Mouse (Mus musculus) CH12.LX (cell line): ENCODE data around the gene Tlcd1. TPM values are rescaled to one million over a fixed set of nuclear protein-coding genes. Genes with fewer than 3 reads are reported as not detected.

Source experiments
- DNase-seq: peaks from one replicate; pipeline ENCODE4 v3.0.0-alpha.2; 2013; ENCODE audit errors: extremely low read depth
- H3K27ac ChIP-seq: 2 replicates; pipeline ENCODE4 v1.5.1; 2012; ENCODE audit warnings: low read depth, mild to moderate bottlenecking, control low read depth, moderate library complexity; ENCODE audit not compliant: insufficient read depth
- H3K27me3 ChIP-seq: replicated peaks from 2 replicates; pipeline ENCODE3; 2012; ENCODE audit warnings: inconsistent platforms
- H3K36me3 ChIP-seq, 2 experiments: replicated peaks in 1 of 2; 2 replicates each; pipeline versions ENCODE3 to v1.6.1; 2012; ENCODE audit warnings: inconsistent platforms in 1 of 2, low read length in 1 of 2, mild to moderate bottlenecking in 1 of 2, mixed read lengths in 1 of 2, moderate library complexity in 1 of 2; ENCODE audit not compliant: control insufficient read depth in 1 of 2, insufficient read depth in 1 of 2
- H3K4me1 ChIP-seq, 2 experiments: 2 replicates each; pipeline ENCODE4 v1.6.1; 2012; ENCODE audit warnings: inconsistent platforms in 1 of 2, moderate library complexity in 1 of 2; ENCODE audit not compliant: insufficient read depth in 2 of 2, control insufficient read depth in 1 of 2
- H3K4me2 ChIP-seq: 2 replicates; pipeline ENCODE4 v1.6.1; 2012; ENCODE audit warnings: low read depth, mild to moderate bottlenecking, control low read depth; ENCODE audit not compliant: poor library complexity, insufficient read depth, severe bottlenecking
- H3K4me3 ChIP-seq, 3 experiments: fragments of 150-350 bp in 1 of 3; sonication (generic) in 1 of 3; replicated peaks in 1 of 3; 2 replicates each; pipeline versions ENCODE3 to v1.5.1; 2011 to 2012; ENCODE audit warnings: low read depth in 2 of 3, low read length in 2 of 3, mild to moderate bottlenecking in 2 of 3, moderate library complexity in 2 of 3, control low read depth in 1 of 3, improper control_type of control experiment in 1 of 3, inconsistent platforms in 1 of 3, mixed read lengths in 1 of 3; ENCODE audit not compliant: poor library complexity in 1 of 3
- H3K79me2 ChIP-seq: replicated peaks from 2 replicates; pipeline ENCODE4 v1.6.1; 2012; ENCODE audit warnings: mild to moderate bottlenecking, moderate library complexity; ENCODE audit not compliant: control insufficient read depth, poor library complexity, insufficient read depth, severe bottlenecking; ENCODE audit errors: extremely low read depth
- H3K9ac ChIP-seq: 2 replicates; pipeline ENCODE4 v1.6.1; 2012; ENCODE audit warnings: low read depth, mild to moderate bottlenecking, control low read depth, moderate library complexity; ENCODE audit not compliant: insufficient read depth
- H3K9me3 ChIP-seq: replicated peaks from 2 replicates; pipeline ENCODE3; 2012; ENCODE audit warnings: low read length, inconsistent platforms, mixed read lengths
- BHLHE40 ChIP-seq: IDR thresholded peaks from 2 replicates; pipeline ENCODE4 v1.6.1; 2011; ENCODE audit warnings: mild to moderate bottlenecking, low read depth, low read length, improper control_type of control experiment
- CHD1 ChIP-seq: IDR thresholded peaks from 2 replicates; pipeline ENCODE4 v1.6.1; 2012; ENCODE audit warnings: low read depth, low read length, improper control_type of control experiment, inconsistent platforms
- ELF1 ChIP-seq: IDR thresholded peaks from 2 replicates; pipeline ENCODE4 v1.6.1; 2014; ENCODE audit warnings: low read depth, mild to moderate bottlenecking, inconsistent platforms, low read length, improper control_type of control experiment
- EP300 ChIP-seq: IDR thresholded peaks from 2 replicates; pipeline ENCODE4 v1.6.1; 2011; ENCODE audit warnings: low read length, improper control_type of control experiment
- ETS1 ChIP-seq: conservative IDR thresholded peaks from 2 replicates; pipeline ENCODE4 v1.6.1; 2012; ENCODE audit warnings: low read depth, mild to moderate bottlenecking, inconsistent platforms, low read length, improper control_type of control experiment, moderate library complexity
- IRF4 ChIP-seq: IDR thresholded peaks from 2 replicates; pipeline ENCODE4 v1.6.1; 2014; ENCODE audit warnings: low read depth, mild to moderate bottlenecking, inconsistent platforms, low read length, improper control_type of control experiment
- JUN ChIP-seq: IDR thresholded peaks from 2 replicates; pipeline ENCODE4 v1.6.1; 2011; ENCODE audit warnings: low read depth, mild to moderate bottlenecking, low read length, improper control_type of control experiment, moderate library complexity; ENCODE audit not compliant: insufficient read depth
- JUND ChIP-seq: conservative IDR thresholded peaks from 2 replicates; pipeline ENCODE4 v1.6.1; 2011; ENCODE audit warnings: low read depth, low read length, improper control_type of control experiment
- MAX ChIP-seq: IDR thresholded peaks from 2 replicates; pipeline ENCODE4 v1.6.1; 2011; ENCODE audit warnings: low read length, improper control_type of control experiment
- MAZ ChIP-seq: IDR thresholded peaks from 2 replicates; pipeline ENCODE4 v1.6.1; 2012; ENCODE audit warnings: low read depth, mild to moderate bottlenecking, inconsistent platforms, low read length, improper control_type of control experiment, moderate library complexity
- MEF2A ChIP-seq: IDR thresholded peaks from 2 replicates; pipeline ENCODE4 v1.6.1; 2014; ENCODE audit warnings: low read depth, mild to moderate bottlenecking, inconsistent platforms, low read length, improper control_type of control experiment, borderline replicate concordance
- MXI1 ChIP-seq: IDR thresholded peaks from 2 replicates; pipeline ENCODE4 v1.6.1; 2011; ENCODE audit warnings: mild to moderate bottlenecking, low read depth, low read length, improper control_type of control experiment
- NELFE ChIP-seq: IDR thresholded peaks from 2 replicates; pipeline ENCODE4 v1.6.1; 2011; ENCODE audit warnings: low read depth, low read length, improper control_type of control experiment
- NRF1 ChIP-seq: IDR thresholded peaks from 2 replicates; pipeline ENCODE4 v1.6.1; 2014; ENCODE audit warnings: low read depth, mild to moderate bottlenecking, inconsistent platforms, low read length, improper control_type of control experiment, moderate library complexity
- PAX5 ChIP-seq: IDR thresholded peaks from 2 replicates; pipeline ENCODE4 v1.6.1; 2012; ENCODE audit warnings: low read length, inconsistent platforms, mixed read lengths
- POLR2A ChIP-seq: IDR thresholded peaks from 2 replicates; pipeline ENCODE4 v1.6.1; 2011; ENCODE audit warnings: low read depth, mild to moderate bottlenecking, improper control_type of control experiment, low read length
- POLR2AphosphoS2 ChIP-seq: IDR thresholded peaks from 2 replicates; pipeline ENCODE4 v1.6.1; 2011; ENCODE audit warnings: low read depth, low read length, improper control_type of control experiment
- RCOR1 ChIP-seq: conservative IDR thresholded peaks from 2 replicates; pipeline ENCODE4 v1.6.1; 2012; ENCODE audit warnings: low read depth, mild to moderate bottlenecking, inconsistent platforms, low read length, improper control_type of control experiment
- SIN3A ChIP-seq: IDR thresholded peaks from 2 replicates; pipeline ENCODE4 v1.6.1; 2012; ENCODE audit warnings: low read length, improper control_type of control experiment, inconsistent platforms
- SMC3 ChIP-seq: IDR thresholded peaks from 2 replicates; pipeline ENCODE4 v1.6.1; 2011; ENCODE audit warnings: low read depth, low read length, improper control_type of control experiment
- TBP ChIP-seq: conservative IDR thresholded peaks from 2 replicates; pipeline ENCODE4 v1.6.1; 2011; ENCODE audit warnings: low read depth, low read length, improper control_type of control experiment
- TCF12 ChIP-seq: IDR thresholded peaks from 2 replicates; pipeline ENCODE4 v1.6.1; 2014; ENCODE audit warnings: low read depth, mild to moderate bottlenecking, inconsistent platforms, low read length, improper control_type of control experiment
- UBTF ChIP-seq: IDR thresholded peaks from 2 replicates; pipeline ENCODE4 v1.6.1; 2012; ENCODE audit warnings: low read depth, mild to moderate bottlenecking, inconsistent platforms, low read length, improper control_type of control experiment, moderate library complexity
- USF1 ChIP-seq: IDR thresholded peaks from 2 replicates; pipeline ENCODE4 v1.6.1; 2014; ENCODE audit warnings: low read depth, mild to moderate bottlenecking, inconsistent platforms, low read length, improper control_type of control experiment
- USF2 ChIP-seq: conservative IDR thresholded peaks from 2 replicates; pipeline ENCODE4 v1.6.1; 2011; ENCODE audit warnings: low read depth, low read length, improper control_type of control experiment
- ZC3H11A ChIP-seq: IDR thresholded peaks from 2 replicates; pipeline ENCODE4 v1.6.1; 2012; ENCODE audit warnings: low read depth, mild to moderate bottlenecking, inconsistent platforms, low read length, improper control_type of control experiment
- ZMIZ1 ChIP-seq: IDR thresholded peaks from 2 replicates; pipeline ENCODE4 v1.6.1; 2012; ENCODE audit warnings: low read depth, mild to moderate bottlenecking, inconsistent platforms, low read length, improper control_type of control experiment
- ZNF384 ChIP-seq: IDR thresholded peaks from 2 replicates; pipeline ENCODE4 v1.6.1; 2012; ENCODE audit warnings: low read depth, low read length, improper control_type of control experiment, inconsistent platforms
- dilution Hi-C: fragments of 300-500 bp; cut with MboI; formaldehyde crosslinking; loops from 2 replicates; pipeline ENCODE4 v1.14.3; 2020; ENCODE audit warnings: low sequenced_read_pairs; ENCODE audit not compliant: extremely low pct_unique_long_range_greater_than_20kb, extremely low pct_ligation_motif_present
- in situ Hi-C: fragments of 300-500 bp; cut with MboI; formaldehyde crosslinking; loops from 3 replicates; pipeline ENCODE4 v1.14.3; 2019; ENCODE audit warnings: low sequenced_read_pairs, low pct_ligation_motif_present, low pct_unique_long_range_greater_than_20kb, mixed read lengths
- polyA plus RNA-seq: library from polyadenylated mRNA; unstranded; fragments of >175 nt; gene quantifications from 2 replicates; pipeline ENCODE4 v1.2.1, GENCODE M21; 2012; ENCODE audit warnings: low read depth; ENCODE audit not compliant: insufficient read length
- total RNA-seq, 2 experiments: library from RNA; depleted of rRNA; stranded (reverse); fragments of 300-350 nt in 1 of 2; fragments of >200 nt in 1 of 2; gene quantifications; 2 replicates each; pipeline ENCODE4 v1.2.3; 2012 to 2014

Tlcd1 gene
- total and polyA plus RNA-seq, 3 experiments = 15.6 to 20.3 (median 16.4) TPM

GRCm38 (mm10) chr11:78163045-78163444 is 13.5 kb upstream of the Tlcd1 start:
- dilution Hi-C loops = no loop called here
- H3K27ac ChIP-seq = peak overlapping the region; percentile 91
- H3K79me2 ChIP-seq = peaks cover 33% of the 10 kb centered on the region
- H3K9ac ChIP-seq = peak overlapping the region; percentile 68
- H3K36me3 ChIP-seq = peaks cover 38 to 58% of the 10 kb centered on the region in 2 experiments
- peak overlapping the region; percentile 73 to 97 (median 96) for H3K4me3 ChIP-seq
- H3K4me1 ChIP-seq = peaks cover 24 to 58% of the 10 kb centered on the region in 2 experiments
- peak; percentile 72 for DNase-seq
- no peaks in the 10 kb centered on the region for H3K9me3 ChIP-seq
- H3K27me3 ChIP-seq = no peaks in the 10 kb centered on the region
- peak overlapping the region; percentile 79 for H3K4me2 ChIP-seq
- TF ChIP-seq JUN = no peak
- peak; percentile 71; the same call in 1 of the 2 replicates for TF ChIP-seq IRF4
- TF ChIP-seq EP300 = peak; percentile 67; the same call in 1 of the 2 replicates
- peak; percentile 80 for TF ChIP-seq ELF1
- peak; percentile 13; the same call in 1 of the 2 replicates for TF ChIP-seq RCOR1
- TF ChIP-seq TBP = 0 out of 2 replicates have a peak, but pooled peaks have one; percentile 33
- peak; percentile 21; the same call in 1 of the 2 replicates for TF ChIP-seq ZMIZ1
- no peak; the same call in 1 of the 2 replicates for TF ChIP-seq MEF2A
- no peak for TF ChIP-seq MAX
- TF ChIP-seq MXI1 = peak; percentile 37; the same call in 1 of the 2 replicates
- TF ChIP-seq UBTF = 0 out of 2 replicates have a peak, but pooled peaks have one; percentile 18
- TF ChIP-seq POLR2AphosphoS2 = peak; percentile 17; the same call in 1 of the 2 replicates
- TF ChIP-seq SIN3A = peak; percentile 66
- TF ChIP-seq BHLHE40 = 0 out of 2 replicates have a peak, but pooled peaks have one; percentile 21
- TF ChIP-seq TCF12 = peak; percentile 50; the same call in 1 of the 2 replicates
- peak; percentile 19 for TF ChIP-seq ETS1
- in situ Hi-C loops = no loop called here

DNA sequence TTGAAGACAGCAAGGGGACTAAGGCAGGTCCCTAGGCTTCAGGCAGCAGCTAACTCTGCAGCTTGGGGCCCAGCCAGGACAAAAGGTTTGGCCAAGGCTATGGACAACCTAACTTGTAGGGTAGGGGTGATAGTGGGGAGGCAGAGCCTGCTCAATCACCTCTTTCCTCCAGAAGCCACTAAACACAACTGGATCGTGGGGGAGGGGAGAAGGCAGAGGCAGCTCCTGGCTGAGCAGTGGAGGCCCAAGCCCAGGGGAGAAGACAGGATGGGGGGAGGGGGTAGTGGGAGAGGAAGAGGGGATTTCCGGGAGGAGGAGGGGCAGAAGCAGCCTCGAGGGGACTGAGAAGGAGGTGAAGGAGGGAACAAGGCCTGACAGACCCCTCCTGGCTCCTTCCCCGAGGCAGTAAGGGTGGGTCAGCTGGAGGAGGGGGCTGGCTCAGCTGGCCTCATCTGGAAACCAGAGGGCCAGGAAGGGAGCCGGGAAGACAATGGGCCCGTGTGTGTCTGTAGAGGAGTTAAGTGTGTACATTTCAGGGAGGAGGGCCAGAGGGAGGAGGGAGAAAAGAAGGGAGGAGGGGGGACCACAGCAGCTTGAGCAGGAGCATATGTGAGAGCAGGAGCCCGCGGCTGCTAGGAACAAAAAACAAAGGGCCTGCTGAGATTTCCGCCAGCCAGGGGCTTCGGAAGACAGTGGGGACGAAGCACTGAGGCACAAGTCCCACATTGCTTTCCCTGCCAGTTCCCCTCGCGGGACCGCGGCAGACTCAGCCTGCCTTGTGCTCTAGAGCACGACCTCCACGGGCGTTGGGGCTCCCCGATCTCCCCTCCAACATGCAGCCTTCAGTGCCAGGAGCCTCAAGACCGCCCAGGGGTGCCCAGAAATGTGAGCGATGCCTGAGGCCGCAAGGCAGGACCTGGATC is 12.6 kb upstream of the Tlcd1 start:
- DNase-seq = peak; percentile 92
- dilution Hi-C loops (no loop called here), in situ Hi-C loops (no loop called here)
- Histone ChIP-seq H3K4me3 (peak overlapping the region; percentile 73 to 97 (median 96)), H3K79me2 (peaks cover 33% of the 10 kb centered on the region), H3K36me3 (peaks cover 29 to 49% of the 10 kb centered on the region in 2 experiments), H3K9me3 (no peaks in the 10 kb centered on the region), H3K27me3 (no peaks in the 10 kb centered on the region), H3K4me1 (peaks cover 26 to 63% of the 10 kb centered on the region in 2 experiments), H3K9ac (peak overlapping the region; percentile 96), H3K27ac (peak overlapping the region; percentile 91), H3K4me2 (peak overlapping the region; percentile 79)
- TF ChIP-seq ZC3H11A (no peak), ETS1 (peak; percentile 74), USF2 (no peak), ZNF384 (no peak), BHLHE40 (peak; percentile 61), UBTF (no peak), NRF1 (no peak; the same call in 1 of the 2 replicates), TBP (peak; percentile 73), JUN (no peak), PAX5 (no peak), MAX (peak; percentile 58; the same call in 1 of the 2 replicates), JUND (no peak), ZMIZ1 (peak; percentile 18; the same call in 1 of the 2 replicates), POLR2AphosphoS2 (no peak; the same call in 1 of the 2 replicates), USF1 (no peak), EP300 (peak; percentile 44; the same call in 1 of the 2 replicates), IRF4 (peak; percentile 81), POLR2A (peak; percentile 43; the same call in 1 of the 2 replicates), NELFE (no peak), CHD1 (peak; percentile 60; the same call in 1 of the 2 replicates), MAZ (peak; percentile 88; the same call in 1 of the 2 replicates), TCF12 (peak; percentile 85), SMC3 (no peak)
